Mouse (Mus musculus) embryonic facial prominence, embryonic 11.5 days (tissue): ENCODE data around the gene Tmc7. TPM values are rescaled to one million over a fixed set of nuclear protein-coding genes. Genes with fewer than 3 reads are reported as not detected.

ENCODE experiments used
- ATAC-seq: fragments of 200-750 bp; cut with Nextera tagmentation; replicated peaks from 2 replicates; pipeline ENCODE4 v1.8.0; 2017; ENCODE audit warnings: low read depth; ENCODE audit not compliant: insufficient number of reproducible peaks, low FRiP score, low TSS enrichment
- DNase-seq: peaks from one replicate; pipeline ENCODE4 v3.0.0-alpha.2; 2015; ENCODE audit warnings: low spot score
- H3K27ac ChIP-seq: fragments of 300-500 bp; sonication (generic); replicated peaks from 2 replicates; pipeline ENCODE4 v1.5.1; 2014; ENCODE audit warnings: mild to moderate bottlenecking, low read depth, low read length, control low read depth
- H3K27me3 ChIP-seq: fragments of 300-500 bp; sonication (generic); 2 replicates; pipeline ENCODE4 v1.6.1; 2014; ENCODE audit warnings: mild to moderate bottlenecking, low read length, moderate library complexity, mixed read lengths; ENCODE audit not compliant: control insufficient read depth, insufficient read depth
- H3K36me3 ChIP-seq: fragments of 300-500 bp; sonication (generic); replicated peaks from 2 replicates; pipeline ENCODE4 v1.6.1; 2014; ENCODE audit warnings: low read depth, mild to moderate bottlenecking, low read length, moderate library complexity, mixed read lengths; ENCODE audit not compliant: control insufficient read depth, insufficient read depth
- H3K4me1 ChIP-seq: fragments of 300-500 bp; sonication (generic); 2 replicates; pipeline ENCODE4 v1.6.1; 2014; ENCODE audit warnings: low read length, mixed read lengths; ENCODE audit not compliant: control insufficient read depth, insufficient read depth
- H3K4me2 ChIP-seq: fragments of 300-500 bp; sonication (generic); 2 replicates; pipeline ENCODE4 v1.6.1; 2014; ENCODE audit warnings: low read depth, mild to moderate bottlenecking, control low read depth, low read length, moderate library complexity
- H3K4me3 ChIP-seq: fragments of 300-500 bp; sonication (generic); 2 replicates; pipeline ENCODE4 v1.5.1; 2014; ENCODE audit warnings: low read depth, low read length, control low read depth
- H3K9ac ChIP-seq: fragments of 300-500 bp; sonication (generic); replicated peaks from 2 replicates; pipeline ENCODE4 v1.6.1; 2014; ENCODE audit warnings: mild to moderate bottlenecking, control low read depth, low read length
- H3K9me3 ChIP-seq: fragments of 300-500 bp; sonication (generic); replicated peaks from 2 replicates; pipeline ENCODE4 v1.6.1; 2016; ENCODE audit warnings: mild to moderate bottlenecking, low read length, inconsistent platforms, mixed read lengths; ENCODE audit not compliant: control insufficient read depth
- WGBS: fragments of 180-500 bp; shearing (Covaris S2); extraction: QIAGEN DNeasy Blood & Tissue Kit; methylation state at CpG from one replicate; pipeline ENCODE4 v1.1.7; 2014; 5-methylcytosine and 5-hydroxymethylcytosine counted together
- polyA plus RNA-seq: library from polyadenylated mRNA; unstranded; fragments of >200 nt; fragmentation: Nextera tagmentation; extraction: Ambion mirVana; gene quantifications from 2 replicates; pipeline ENCODE4 v1.2.1, GENCODE M21; 2014

Tmc7 gene
- polyA plus RNA-seq, 1 experiment from 2014 or later, result 7.3 TPM

DNA sequence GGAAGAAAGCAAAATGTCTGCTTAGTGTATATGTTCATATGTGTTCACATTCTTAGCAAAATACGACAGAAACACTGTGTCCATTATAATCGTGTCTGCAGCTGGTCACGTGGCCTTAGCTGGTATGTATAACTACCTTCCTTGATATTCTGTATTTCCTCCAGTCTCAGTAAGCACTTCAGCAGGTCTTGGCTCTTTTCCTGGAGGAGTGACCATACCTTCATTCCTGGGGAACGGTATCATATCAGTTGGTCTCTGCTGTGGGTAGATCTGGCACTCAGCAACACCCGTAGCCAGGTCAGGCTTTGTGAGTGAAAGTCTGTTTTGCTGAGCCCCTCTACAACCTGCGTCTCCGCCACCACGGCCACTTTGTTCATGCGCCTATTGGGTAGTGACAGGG lies 90.6 kb downstream of the Tmc7 start:
- no peak for ATAC-seq
- Histone ChIP-seq H3K27me3 (peaks cover 16% of the 10 kb centered on the region), H3K9me3 (no peaks in the 10 kb centered on the region), H3K27ac (no peak overlapping the region), H3K4me3 (no peak overlapping the region), H3K4me1 (no peaks in the 10 kb centered on the region; the same call in none of the 2 replicates), H3K36me3 (no peaks in the 10 kb centered on the region), H3K9ac (no peak overlapping the region), H3K4me2 (no peak overlapping the region)
- 89% methylated on average over 9 of the region's 9 CpGs for WGBS
- no peak for DNase-seq

DNA sequence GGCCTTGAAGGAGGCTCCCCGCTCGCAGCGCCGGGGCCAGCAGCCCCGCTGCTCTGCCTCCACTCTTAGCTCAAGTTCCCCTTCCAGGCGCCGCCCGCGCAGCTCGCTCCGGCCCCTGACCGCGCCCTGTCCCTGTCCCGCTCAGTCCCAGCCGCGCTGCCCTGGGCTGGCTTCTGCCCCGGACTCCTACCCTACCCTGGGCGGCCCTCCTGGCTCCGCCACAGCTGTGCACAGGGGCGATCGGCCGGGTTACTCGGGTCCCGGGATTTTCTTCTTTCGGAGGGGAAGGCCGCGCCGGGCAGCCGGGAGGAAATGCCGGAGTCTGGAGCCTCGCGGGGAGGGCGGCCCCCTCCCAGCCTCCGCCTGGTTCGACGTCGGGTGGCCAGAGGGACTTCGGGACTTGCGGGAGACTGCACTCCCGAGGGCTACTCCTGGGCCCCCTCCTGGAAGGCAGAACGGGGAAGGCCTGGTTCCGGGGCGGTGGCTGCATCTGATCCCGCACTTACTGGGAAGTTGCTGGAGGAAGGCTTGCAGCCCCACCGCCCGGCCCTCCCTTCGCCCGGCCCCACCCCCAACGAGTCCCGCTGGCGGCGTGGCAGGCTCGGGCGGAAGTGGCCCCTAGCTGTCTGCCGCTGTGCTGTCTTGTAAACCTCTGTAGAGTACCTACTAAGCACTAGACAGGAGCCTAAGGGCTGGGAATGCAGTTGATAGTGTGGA lies 92.9 kb downstream of the Tmc7 start, which contains the start of gene Itpripl2:
TSS of gene Itpripl2 (minus strand) at position 545 of the 717 bp plus-strand sequence.
- peak; percentile 86 for ATAC-seq
- under 1% methylated on average over 52 of the region's 55 CpGs for WGBS
- Histone ChIP-seq H3K4me2 (peak within 1 kb of the TSS; percentile 89), H3K27me3 (peaks cover 17% of the 10 kb centered on the region), H3K4me3 (peak within 1 kb of the TSS; percentile 59), H3K36me3 (no peaks in the 10 kb centered on the region), H3K9ac (peak within 1 kb of the TSS; percentile 92), H3K9me3 (no peaks in the 10 kb centered on the region), H3K27ac (peak within 1 kb of the TSS; percentile 53; the same call in 1 of the 2 replicates), H3K4me1 (no peaks in the 10 kb centered on the region; the same call in none of the 2 replicates)
- DNase-seq, result peak; percentile 77

DNA sequence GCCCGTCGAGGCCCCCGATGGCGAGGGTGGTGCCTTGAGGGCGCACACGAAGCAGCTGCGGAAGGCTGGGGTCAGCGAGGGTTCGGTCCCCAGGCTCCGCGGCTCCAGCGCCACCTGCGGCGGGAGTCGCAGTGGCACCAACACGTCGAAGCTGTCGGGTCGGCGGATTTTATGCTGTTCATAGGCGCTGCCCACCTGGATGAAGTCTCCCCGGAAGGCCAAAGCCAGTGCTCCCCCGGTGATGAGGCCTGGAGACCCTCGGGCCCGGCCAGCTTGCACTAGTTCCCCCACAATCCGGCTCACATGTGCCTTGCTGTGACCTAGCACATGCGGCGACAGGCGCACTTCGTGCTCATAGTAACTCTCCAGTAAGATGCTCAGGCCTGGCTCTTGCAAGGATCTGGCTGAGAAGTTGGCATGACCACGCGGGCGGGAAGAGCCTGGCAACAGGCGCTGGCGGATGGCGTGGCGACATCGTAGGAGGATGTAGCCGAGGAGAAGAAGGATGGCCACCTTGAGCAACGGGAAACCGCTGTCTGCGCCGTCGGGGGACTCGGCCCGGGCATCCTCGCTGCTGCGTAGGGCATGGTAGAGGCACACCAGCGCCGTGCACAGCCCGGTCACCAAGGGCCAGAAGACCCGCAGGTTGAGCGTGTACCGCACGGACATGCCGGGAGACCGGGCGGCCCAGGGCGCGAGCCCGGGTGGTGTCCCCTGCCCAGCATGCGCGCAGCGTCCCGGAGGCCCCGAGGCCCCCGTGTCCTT lies 93.7 kb downstream of the Tmc7 start:
- Histone ChIP-seq H3K27me3 (peaks cover 17% of the 10 kb centered on the region), H3K36me3 (no peaks in the 10 kb centered on the region), H3K4me3 (peak overlapping the region; percentile 59), H3K9ac (peak overlapping the region; percentile 92), H3K27ac (peak overlapping the region; percentile 53; the same call in 1 of the 2 replicates), H3K9me3 (no peaks in the 10 kb centered on the region), H3K4me2 (peak overlapping the region; percentile 89), H3K4me1 (no peaks in the 10 kb centered on the region; the same call in none of the 2 replicates)
- peak; percentile 63 for ATAC-seq
- 3% methylated on average over 65 of the region's 67 CpGs for WGBS
- peak; percentile 47 for DNase-seq

DNA sequence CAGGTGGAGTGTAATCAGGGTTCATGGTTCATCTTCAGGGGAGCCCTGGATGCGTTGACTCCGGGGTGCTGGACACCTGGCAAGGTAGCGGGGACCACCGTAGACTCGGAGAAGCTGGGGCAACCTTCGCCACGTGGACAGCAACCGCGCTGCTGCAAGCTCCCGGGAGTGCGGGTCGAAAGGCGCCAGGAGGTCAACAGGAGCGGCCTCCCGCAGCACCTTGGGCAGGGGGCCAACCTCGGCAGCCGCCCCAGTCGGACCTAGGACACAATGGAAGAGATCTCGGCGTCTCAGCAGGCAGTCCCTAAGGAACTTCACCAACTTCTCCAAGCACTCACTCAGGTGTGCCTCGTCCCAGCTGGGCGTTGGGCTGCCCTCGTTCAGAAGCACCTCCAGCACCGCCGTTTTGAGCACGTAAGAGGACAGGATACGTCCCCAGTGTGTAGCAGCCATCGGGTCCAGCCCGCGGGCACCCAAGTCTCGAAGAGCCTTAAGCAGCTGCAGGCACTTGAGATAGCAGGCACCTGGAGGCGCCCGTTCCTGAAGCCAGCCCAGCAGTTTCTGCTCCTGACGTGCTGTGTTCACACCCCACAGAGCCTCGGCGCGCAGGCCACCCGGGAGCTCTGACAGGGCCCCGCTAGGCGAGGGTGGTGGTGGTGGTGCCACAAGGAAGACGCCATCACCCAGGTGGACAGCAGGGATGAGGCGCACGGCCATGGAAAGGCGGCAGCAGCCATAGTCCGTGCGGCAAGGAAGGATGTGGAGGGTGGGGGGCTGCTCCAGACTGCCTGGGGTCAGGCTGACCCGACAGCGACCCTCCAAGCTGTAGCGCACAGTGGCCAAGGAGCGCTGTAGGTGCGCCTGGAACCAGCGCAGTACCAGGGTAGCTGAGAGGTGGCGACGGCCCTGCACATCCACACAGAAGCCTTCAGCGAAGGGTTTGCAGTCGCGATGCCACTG lies 94.5 kb downstream of the Tmc7 start:
- Histone ChIP-seq H3K4me1 (no peaks in the 10 kb centered on the region; the same call in none of the 2 replicates), H3K9ac (no peak overlapping the region), H3K4me2 (peak overlapping the region; percentile 89), H3K4me3 (peak overlapping the region; percentile 59), H3K27me3 (peaks cover 17% of the 10 kb centered on the region), H3K36me3 (no peaks in the 10 kb centered on the region), H3K9me3 (no peaks in the 10 kb centered on the region), H3K27ac (no peak overlapping the region)
- WGBS, result 15% methylated on average over 57 of the region's 57 CpGs
- DNase-seq (no peak), ATAC-seq (no peak; the same call in 1 of the 2 replicates)

DNA sequence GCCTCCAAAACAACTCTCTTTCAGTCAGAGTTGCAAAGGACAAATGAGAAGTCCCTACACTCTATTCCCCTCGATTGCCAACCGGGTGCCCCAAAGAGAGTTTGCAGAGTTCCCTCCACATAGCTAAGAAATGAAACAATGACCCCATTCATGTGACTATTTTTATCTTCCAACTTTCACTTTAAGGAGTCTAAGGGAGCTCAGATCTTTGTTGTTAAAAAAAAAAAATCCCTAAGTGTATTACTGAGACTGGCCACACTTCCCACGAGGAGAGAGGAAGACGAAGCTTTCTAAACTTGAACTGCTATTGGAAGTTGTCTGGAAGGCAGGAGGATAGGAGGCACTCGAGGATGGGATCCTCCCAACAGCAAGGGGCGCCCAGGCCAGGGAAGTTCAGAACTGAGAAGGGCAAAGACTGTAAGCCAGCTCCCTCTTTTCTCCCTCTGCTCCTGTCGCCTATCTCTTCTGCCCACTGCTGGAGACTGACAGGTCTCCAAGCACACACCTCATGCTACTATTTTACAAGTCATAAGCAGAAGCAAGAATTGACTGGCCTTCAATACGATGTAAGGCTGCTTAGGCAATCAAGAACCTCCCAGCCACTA lies 96.4 kb downstream of the Tmc7 start:
- H3K4me3 ChIP-seq, result no peak overlapping the region
- no peak overlapping the region for H3K4me2 ChIP-seq
- ATAC-seq, result no peak
- no peaks in the 10 kb centered on the region; the same call in none of the 2 replicates for H3K4me1 ChIP-seq
- WGBS, result 23% methylated on average over 8 of the region's 8 CpGs
- no peak overlapping the region for H3K27ac ChIP-seq
- peaks cover 17% of the 10 kb centered on the region for H3K27me3 ChIP-seq
- no peaks in the 10 kb centered on the region for H3K36me3 ChIP-seq
- no peaks in the 10 kb centered on the region for H3K9me3 ChIP-seq
- DNase-seq, result no peak
- no peak overlapping the region for H3K9ac ChIP-seq

DNA sequence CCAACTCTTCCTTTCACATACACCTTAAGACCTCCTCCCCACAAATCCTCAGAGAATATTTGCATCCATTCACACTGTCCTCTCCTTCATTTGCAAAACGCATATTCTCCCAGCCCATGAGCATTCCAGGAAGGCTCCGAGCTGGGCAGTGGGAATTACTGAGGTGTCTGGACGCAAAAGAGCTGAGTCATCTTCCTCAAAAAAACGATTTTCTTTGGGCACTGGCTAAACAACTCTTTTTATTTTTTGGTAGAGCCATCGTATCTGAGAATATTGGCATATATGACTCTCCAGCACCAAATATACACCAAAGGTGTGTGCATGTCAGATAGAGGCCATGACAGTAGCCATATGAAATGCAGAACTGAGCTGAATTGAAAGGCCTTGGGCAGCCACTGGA lies 97.6 kb downstream of the Tmc7 start:
- Histone ChIP-seq H3K27ac (no peak overlapping the region), H3K4me1 (no peaks in the 10 kb centered on the region; the same call in none of the 2 replicates), H3K9me3 (no peaks in the 10 kb centered on the region), H3K27me3 (peaks cover 17% of the 10 kb centered on the region), H3K9ac (no peak overlapping the region), H3K36me3 (no peaks in the 10 kb centered on the region), H3K4me3 (no peak overlapping the region), H3K4me2 (no peak overlapping the region)
- DNase-seq, result no peak
- 62% methylated on average over 5 of the region's 5 CpGs for WGBS
- no peak for ATAC-seq
